Mouse (Mus musculus): Measurements from ENCODE around the gene Fcrla.

Gene Fcrla

DNA sequence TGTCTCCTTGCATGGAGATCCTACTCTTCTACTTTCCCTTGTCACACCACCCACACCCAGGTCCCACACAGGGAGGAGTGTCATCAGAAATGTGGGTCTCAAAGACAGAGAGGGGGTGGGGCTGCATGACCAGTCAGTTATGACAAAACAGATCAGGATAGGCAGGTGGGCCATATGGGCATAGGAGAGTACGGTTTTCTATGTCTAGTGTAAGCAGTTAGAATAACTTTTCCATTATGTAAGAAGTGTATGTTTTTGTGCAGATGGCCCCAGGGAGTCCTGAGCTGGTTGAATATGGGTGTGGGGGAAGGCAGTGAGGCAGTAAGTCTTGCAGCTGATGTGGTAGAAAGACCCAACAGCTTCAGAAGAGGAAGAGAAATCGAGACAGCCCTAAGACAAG lies 1.1 kb upstream of the Fcrla start:
- no peak for DNase-seq (ENCODE audit: low read depth, low spot score)

DNA sequence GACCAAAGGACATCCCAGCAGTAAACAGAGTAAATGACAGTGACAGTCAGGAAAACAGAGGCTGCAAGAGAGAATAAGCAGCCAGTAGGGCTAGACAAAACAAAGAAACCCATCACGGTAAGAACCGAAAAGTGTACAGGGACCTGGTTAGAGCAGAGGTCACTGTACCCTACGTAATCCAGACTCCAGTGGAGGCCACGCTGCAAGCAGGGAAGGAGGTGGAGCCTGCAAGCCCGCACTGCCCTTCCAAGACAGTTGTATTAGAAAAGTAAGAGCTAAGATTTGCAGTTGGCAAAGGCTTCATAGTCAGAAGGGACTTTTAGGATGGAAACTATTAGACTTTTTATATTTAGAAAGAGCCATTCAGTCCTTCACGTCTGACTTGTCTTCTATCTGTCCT lies 442 bp downstream of the Fcrla start:
- DNase-seq (ENCODE audit: low read depth, low spot score): no peak

GRCm38 (mm10) chr1:170924485-170924884 lies 2.9 kb downstream of the Fcrla start:
- DNase-seq (ENCODE audit: low read depth, low spot score): no peak

DNA sequence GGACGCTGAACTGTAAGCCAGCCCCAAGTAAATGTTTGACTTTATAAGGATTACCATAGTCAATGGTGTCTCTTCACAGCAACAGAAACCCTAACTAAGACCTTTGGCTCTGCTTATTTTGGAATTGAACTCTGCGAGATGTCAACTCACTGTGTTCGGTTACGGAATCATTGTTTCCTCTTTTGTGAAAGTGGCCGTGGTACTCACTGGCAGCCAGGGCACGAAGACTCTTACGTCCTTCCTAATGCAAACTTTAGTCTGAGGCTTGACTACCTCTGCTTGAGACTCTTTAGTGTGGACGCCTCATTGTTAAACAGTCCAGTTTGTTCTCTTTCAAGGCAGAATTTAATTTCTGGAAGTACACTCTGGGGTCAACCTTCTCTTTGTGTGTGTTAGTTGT lies 8.1 kb downstream of the Fcrla start:
- no peak for DNase-seq (ENCODE audit: low read depth, low spot score)

- no peak for DNase-seq (ENCODE audit: low read depth, low spot score)
These were observed 11.7 kb downstream of the Fcrla start for GRCm38 (mm10) chr1:170915657-170916056.

GRCm38 (mm10) chr1:170912891-170913615 lies 14.3 kb downstream of the Fcrla start, which contains the start of gene Fcrlb:
Gene Fcrlb (minus strand): TSS chr1:170912941.
- DNase-seq (ENCODE audit: low read depth, low spot score): no peak

GRCm38 (mm10) chr1:170911907-170912660 lies 15.3 kb downstream of the Fcrla start:
- DNase-seq (ENCODE audit: low read depth, low spot score): no peak

DNA sequence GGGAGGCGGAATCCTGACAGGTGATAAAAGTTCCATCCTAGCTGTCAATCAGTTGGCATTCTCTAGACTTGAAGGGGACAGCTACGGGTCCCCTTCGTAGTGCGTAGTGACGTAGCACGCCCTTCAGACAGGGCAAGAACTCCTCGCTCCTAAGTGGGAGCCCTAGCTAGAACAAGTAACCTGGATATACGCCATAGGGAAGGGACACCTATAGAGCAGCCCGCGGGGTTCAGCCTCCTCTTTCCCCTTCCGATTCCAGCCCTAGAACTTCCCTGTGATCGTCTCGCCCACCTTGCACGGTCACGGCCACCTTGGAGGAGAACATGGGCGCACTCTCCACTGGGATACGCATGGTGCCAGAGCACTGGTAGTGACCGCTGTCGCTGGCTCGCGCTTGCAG lies 19.0 kb downstream of the Fcrla start:
- DNase-seq (ENCODE audit: low read depth, low spot score): no peak

- DNase-seq (ENCODE audit: low read depth, low spot score): no peak
These were observed 19.8 kb downstream of the Fcrla start for GRCm38 (mm10) chr1:170907456-170908191.

DNA sequence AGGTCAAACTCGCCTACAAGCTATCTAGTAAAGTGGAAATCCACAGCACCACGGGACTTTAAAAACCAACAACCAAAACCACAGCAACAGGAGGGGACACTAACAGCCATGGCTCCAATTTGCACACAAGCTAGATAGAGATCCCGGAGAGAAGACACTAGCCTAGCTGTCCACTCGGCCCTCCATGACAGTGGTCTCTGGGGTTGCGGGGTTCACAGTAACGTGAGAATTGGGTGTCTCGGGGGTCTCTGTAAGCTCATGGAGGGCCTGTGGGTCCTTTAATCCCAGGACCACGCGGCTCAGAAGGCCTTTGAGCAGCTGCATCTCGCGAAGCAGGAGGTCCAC lies 20.3 kb downstream of the Fcrla start:
- no peak for DNase-seq (ENCODE audit: low read depth, low spot score)

DNA sequence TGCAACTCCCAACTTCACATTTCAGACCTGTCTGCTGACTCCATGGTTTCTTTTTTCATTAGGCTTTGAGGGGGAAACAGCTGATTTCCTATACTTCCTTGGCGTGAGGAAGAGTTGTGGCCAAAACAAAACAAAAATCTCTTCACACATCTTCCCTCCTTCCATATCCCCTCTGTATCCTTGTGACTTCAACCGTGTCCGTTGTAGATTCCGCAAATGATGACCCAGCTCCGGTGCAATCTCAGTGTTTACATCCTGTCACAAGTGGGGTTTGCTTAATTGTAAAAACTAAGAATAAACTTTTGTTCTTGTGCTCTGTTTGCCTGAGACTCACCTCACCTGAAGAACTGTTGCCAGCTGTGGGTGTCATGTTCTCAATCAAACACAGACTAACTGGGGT lies 23.9 kb downstream of the Fcrla start:
- no peak for DNase-seq (ENCODE audit: low read depth, low spot score)

DNA sequence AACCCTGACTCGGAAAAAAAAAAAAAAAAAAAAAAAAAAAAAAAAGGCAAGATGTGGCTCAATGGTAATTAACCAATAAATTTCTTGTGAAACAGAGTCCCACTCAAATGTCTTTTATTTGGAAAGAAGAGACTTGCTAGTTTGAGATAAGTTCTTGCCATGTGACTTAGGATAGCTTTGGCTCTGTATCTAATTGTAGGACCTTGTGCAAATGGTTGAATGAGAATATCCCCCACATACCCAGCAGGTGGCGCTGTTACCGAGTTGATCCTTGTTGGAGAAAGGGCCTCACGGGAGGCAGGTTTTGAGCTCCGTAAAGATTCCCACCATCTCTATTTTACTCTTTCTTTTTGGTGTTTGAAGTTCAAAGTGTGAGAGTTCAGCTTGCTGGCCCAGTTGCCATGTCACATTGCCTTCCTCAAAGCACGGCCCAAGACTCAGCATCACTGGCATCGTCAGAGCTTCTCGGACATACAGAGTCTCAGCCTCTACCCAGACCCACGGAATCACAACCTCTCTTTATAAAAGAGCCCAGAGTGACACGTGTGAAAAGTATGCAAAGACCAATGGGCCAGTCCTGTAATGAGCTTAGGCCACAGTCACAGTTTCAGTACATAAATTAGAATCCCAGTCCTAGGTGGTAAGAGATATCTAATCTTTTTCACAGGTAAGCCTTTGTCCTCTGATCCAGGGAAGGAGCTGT lies 25.7 kb downstream of the Fcrla start:
- no peak for DNase-seq (ENCODE audit: low read depth, low spot score)

- no peak for DNase-seq (ENCODE audit: low read depth, low spot score)
These were observed 26.4 kb downstream of the Fcrla start for GRCm38 (mm10) chr1:170900799-170901467.

DNA sequence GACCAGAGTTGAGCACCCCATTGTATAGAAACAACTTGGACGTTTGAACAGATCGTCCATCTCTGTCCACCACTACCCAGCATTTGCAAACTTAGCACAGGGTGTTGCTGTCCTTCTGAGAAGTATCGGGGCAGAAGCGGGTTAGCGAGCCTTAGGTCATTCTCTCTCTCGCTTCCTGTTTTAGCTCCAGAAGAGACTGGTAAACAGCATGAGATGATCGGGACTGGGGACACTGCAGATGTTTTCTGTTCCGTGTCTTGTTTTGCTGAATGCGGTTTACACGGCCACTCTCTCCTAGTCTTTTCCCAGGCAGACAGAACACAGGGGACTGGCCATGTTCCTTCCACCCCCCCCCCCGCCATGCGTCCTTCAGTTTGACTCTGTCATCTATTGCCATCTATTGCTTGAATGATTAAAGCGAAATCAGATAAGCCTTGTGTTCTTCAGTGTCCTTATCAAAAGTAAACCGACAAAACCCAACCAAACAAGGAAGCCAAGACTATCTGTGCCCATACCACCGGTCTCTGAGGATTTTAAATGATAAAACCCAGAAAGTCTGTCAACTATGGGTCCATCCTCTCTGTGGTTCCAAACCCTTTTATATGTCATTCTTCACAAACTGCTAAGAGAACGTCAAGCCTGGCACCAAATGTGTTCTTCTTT lies 28.8 kb downstream of the Fcrla start:
- DNase-seq (ENCODE audit: low read depth, low spot score): no peak

GRCm38 (mm10) chr1:170896651-170897281 lies 30.6 kb downstream of the Fcrla start:
- no peak for DNase-seq (ENCODE audit: low read depth, low spot score)

- no peak for DNase-seq (ENCODE audit: low read depth, low spot score)
These were observed 32.5 kb downstream of the Fcrla start for GRCm38 (mm10) chr1:170894603-170895602.

DNA sequence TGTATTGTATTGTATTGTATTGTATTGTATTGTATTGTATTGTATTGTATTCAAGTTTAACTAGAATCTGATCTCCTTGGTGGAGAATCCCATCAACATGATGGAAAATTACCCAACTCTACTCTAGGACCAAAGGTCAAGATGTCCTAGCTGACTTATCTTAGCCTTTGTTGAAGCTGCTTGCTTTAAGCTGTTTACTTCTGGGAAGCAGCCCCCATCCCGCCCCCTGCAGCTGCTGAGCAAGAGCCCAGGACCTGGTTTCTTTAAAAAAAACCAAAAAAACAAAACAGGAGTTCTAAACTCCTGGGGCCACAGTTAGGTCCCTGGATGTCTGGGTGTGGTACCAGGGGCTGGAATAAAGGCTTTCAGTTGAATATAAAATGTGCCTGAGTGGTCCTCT lies 35.1 kb downstream of the Fcrla start:
- no peak for DNase-seq (ENCODE audit: low read depth, low spot score)

DNA sequence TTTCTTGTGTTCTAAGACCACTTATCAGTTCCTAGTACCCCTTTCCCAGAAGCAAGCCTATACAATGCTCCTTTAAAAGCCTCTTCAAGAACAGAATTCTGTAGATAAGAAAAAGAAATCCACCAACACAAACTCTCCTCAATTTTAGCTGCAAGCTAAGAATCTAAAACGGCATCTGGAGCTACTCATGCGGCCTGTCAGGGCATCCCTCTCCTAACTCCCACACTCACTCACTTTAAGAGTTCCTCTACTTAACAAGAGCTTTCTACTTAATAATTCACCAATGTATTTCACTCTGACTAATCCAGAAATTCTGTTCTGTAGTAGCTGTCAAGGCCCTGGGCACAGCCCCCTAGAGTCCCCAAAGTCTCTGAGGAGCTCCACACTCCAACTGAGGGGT lies 35.7 kb downstream of the Fcrla start:
- no peak for DNase-seq (ENCODE audit: low read depth, low spot score)

DNA sequence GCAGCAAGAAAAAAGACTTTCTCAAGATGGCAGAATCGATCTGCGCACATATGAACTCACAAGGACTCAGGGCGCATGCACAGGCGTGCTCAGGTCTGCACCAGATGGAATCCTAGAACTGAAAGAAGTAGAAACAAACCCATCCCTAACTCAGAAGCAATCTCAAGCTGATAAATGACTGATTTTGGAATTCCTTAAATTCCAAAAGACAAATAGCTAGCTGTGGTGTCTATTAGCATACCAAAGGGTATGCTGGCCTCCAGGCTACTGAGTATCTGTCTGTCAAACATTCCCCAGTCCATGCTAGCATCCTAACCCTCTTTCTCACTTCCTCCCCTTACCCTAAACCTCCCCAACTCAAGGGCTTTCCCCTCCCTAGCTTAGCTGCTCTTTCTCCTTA lies 38.1 kb downstream of the Fcrla start:
- DNase-seq (ENCODE audit: low read depth, low spot score): no peak
